Mouse (Mus musculus) cortical plate, adult 2 months (tissue): ENCODE measurements at regions not wholly inside any gene's neighbourhood (a gene's known extent, or its start where the extent isn't known, plus 50 kb on each side); places are given as distances from the start of the nearest gene placed in this dataset.

Experiments
- CTCF ChIP-seq: fragments of 200-500 bp; IDR thresholded peaks from 2 replicates; pipeline ENCODE4 v1.5.1; 2011; ENCODE audit warnings: mild to moderate bottlenecking, control low read depth, low read length; ENCODE audit not compliant: insufficient read depth; ENCODE audit errors: extremely low read depth
- POLR2A ChIP-seq: fragments of 200-500 bp; IDR thresholded peaks from 2 replicates; pipeline ENCODE4 v1.6.1; 2011; ENCODE audit warnings: mild to moderate bottlenecking, low read length, control low read depth; ENCODE audit not compliant: insufficient read depth; ENCODE audit errors: extremely low read depth

DNA sequence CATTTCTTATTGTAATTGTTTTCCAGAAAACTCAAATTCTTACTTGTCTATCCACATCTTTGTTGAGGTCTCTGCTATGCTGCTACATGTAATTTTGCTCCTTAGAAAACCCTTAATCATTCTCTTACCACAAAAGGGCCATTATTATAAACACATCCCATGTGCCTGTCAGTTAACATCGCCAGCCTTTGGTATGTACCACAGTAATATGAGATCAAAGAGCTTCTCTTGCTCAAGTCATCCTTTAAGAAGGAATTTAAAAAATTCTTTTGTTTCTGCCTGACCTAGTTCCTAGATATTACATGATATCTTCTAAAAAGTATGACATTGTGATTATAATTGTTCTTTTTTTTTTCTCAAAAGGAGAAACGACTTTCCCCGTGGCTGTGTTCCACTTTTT is 100.7 kb downstream of the Gm9733 start:
- TF ChIP-seq POLR2A (no peak), CTCF (no peak)
